Mouse (Mus musculus) neutrophil, adult 5-6 weeks (primary cell): Measurements from ENCODE around the gene Pbp2. TPM values are rescaled to one million over a fixed set of nuclear protein-coding genes. Genes with fewer than 3 reads are reported as not detected.

ENCODE experiments used
- ATAC-seq: fragments of 151-379, 151-347 bp; 2 replicates; pipeline ENCODE4 v1.8.0; 2017; ENCODE audit warnings: mild to moderate bottlenecking, moderate TSS enrichment; ENCODE audit not compliant: insufficient number of reproducible peaks, poor library complexity, low FRiP score, severe bottlenecking; ENCODE audit errors: extremely low read depth
- total RNA-seq: library from RNA; stranded (forward); fragments of 200-1000 nt; gene quantifications from 2 replicates; pipeline ENCODE4 v1.2.3, GENCODE M21; 2017

Gene Pbp2
- total RNA-seq, 1 experiment from 2014 or later, result 1.9 TPM

DNA sequence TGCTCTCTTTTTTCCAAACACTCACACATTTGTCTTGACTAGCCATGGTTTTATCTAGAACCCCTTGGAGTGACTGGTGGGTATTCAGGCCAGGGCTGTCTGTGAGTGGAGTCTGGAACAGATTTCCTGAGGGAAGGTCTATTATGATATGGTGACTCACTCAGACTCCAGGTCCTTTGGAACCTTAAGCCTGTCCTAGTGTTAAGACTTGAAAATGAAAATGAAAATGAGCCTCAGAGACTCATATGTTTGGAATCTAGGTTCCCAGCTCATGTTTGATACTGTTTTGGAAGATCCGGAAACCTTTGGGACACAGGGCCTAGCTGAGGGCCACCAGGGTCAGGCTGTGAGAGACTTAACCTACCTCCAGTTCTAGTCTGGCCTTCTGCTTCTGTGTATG is 44.1 kb downstream of the Pbp2 start:
- no peak for ATAC-seq

DNA sequence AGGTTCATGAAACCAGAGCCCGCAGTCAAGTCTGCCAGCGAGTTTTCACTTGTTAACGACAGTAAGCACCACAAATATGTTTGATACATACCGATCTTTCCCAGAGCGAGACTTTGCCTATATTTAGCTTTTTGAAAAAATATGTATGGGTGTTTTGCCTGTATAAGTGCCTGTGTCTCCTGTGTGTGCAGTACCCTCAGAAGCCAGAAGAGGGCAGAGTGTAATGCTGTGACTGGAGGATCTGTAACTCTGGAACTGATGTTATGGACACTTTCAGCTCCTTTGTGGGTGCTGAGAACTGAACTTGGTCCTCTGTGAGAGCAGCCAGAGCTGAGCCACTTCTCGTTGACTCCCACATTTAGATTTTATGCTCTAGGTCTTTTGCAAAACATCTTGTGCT is 46.1 kb downstream of the Pbp2 start:
- no peak for ATAC-seq

DNA sequence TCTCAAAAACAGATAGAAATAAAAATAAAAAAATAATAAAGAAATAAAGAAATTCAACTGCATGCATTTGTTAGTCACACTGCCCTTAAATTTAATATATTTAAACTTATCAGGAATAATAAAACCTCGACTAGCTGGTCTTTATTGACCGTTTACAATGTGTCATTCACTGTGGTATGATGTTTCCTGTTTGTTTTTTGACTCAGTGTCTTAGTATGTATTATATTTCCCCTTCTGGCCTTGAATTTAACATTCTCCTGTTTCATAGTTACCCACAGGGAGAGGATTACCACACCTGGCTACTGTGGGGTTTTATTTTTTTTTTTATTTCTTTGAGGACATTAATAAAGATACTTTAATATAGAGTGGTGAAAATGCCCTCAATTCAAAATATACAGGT is 47.6 kb downstream of the Pbp2 start:
- no peak for ATAC-seq

DNA sequence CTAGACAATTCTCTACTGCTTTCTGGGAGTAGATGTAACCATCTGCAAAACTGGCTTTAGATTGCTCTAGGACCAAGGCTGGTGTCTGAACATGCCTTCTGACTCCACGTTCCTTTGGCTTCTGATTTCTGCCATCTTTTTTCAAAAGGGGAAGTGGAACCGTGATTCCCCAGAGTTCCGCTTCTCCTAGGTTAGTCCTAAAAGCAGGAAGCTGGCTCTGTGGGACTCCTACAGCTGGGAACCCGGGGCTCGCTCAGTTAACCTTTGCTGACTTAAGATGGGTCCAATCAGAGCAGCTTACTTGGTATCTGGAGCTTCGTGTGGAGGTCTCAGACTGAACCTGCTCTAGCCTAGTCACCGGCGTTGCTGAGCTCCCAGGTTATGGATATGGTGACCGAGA is 49.1 kb downstream of the Pbp2 start:
- ATAC-seq, result no peak

DNA sequence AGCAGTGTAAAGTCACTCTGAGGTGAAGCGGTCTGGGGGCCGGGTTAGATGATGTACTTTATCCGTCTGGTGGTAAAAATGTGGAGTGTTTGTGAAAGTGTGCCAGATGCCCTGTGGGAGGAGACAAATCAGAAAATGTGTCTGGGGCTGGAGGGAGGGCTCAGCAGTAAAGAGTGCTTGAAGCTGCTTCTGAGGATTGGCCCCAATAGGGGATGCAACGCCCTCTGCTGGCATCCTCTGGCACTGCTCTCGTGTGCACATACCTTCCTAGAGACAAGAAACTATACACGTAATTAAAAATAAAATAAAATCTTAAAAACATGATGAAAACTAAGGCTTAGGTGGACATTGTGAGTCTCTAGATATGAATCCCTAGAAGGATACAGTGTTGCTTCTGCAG is 49.8 kb downstream of the Pbp2 start:
- no peak for ATAC-seq

Other genes starting within 250 kb of the Pbp2 start
- 0.23 TPM in 1 of 2 replicates, not detected in the other for gene Gprc5a, start 244.8 kb downstream of the Pbp2 start, total RNA-seq
- gene Gprc5d, start 192.1 kb downstream of the Pbp2 start, total RNA-seq, result not detected in 2 replicates
- gene Fam234b, start 112.4 kb downstream of the Pbp2 start, total RNA-seq, result 3.3 and 4.1 TPM in 2 replicates
- 1.1 and 9.1 TPM in 2 replicates for gene Hebp1, start 112.4 kb downstream of the Pbp2 start, total RNA-seq
- not detected in 2 replicates for gene Gsg1, start 56.1 kb downstream of the Pbp2 start, total RNA-seq
- 30.4 and 30.8 TPM in 2 replicates for gene Emp1, start 52.1 kb upstream of the Pbp2 start, total RNA-seq